Mouse (Mus musculus) midbrain, embryonic 10.5 days (tissue): ENCODE measurements around the gene Daglb. TPM values are rescaled to one million over a fixed set of nuclear protein-coding genes. Genes with fewer than 3 reads are reported as not detected.
"Not testable (repeated sequence)": the region's sequence is repeated elsewhere in the genome, so short reads cannot be mapped to it uniquely, and the experiment has no call there.

ENCODE experiments used
- DNase-seq: peaks from one replicate; pipeline ENCODE4 v3.0.0-alpha.2; 2017; ENCODE audit warnings: low spot score
- H3K27ac ChIP-seq: fragments of 300-500 bp; sonication (generic); replicated peaks from 2 replicates; pipeline ENCODE4 v1.5.1; 2016; ENCODE audit warnings: mild to moderate bottlenecking
- H3K27me3 ChIP-seq: fragments of 300-500 bp; sonication (generic); 2 replicates; pipeline ENCODE4 v1.6.1; 2016; ENCODE audit warnings: low read depth, mild to moderate bottlenecking; ENCODE audit not compliant: poor library complexity, severe bottlenecking
- H3K36me3 ChIP-seq: fragments of 300-500 bp; sonication (generic); 2 replicates; pipeline ENCODE4 v1.6.1; 2016; ENCODE audit warnings: mild to moderate bottlenecking, moderate library complexity
- H3K4me1 ChIP-seq: fragments of 300-500 bp; sonication (generic); 2 replicates; pipeline ENCODE4 v1.6.1; 2016
- H3K4me3 ChIP-seq: fragments of 300-500 bp; sonication (generic); 2 replicates; pipeline ENCODE4 v1.5.1; 2016; ENCODE audit warnings: mild to moderate bottlenecking, moderate library complexity
- H3K9me3 ChIP-seq: fragments of 300-500 bp; sonication (generic); replicated peaks from 2 replicates; pipeline ENCODE4 v1.6.1; 2016; ENCODE audit warnings: mild to moderate bottlenecking
- WGBS: fragments of 180-500 bp; shearing (Covaris S2); methylation state at CpG from one replicate; pipeline ENCODE4 v1.1.7; 2016; 5-methylcytosine and 5-hydroxymethylcytosine counted together
- polyA plus RNA-seq: library from polyadenylated mRNA; unstranded; fragments of >200 nt; fragmentation: Nextera tagmentation; extraction: Ambion mirVana; gene quantifications from 2 replicates; pipeline ENCODE4 v1.2.1, GENCODE M21; 2016

Gene Daglb
- polyA plus RNA-seq, 1 experiment from 2014 or later = 15.0 TPM

DNA sequence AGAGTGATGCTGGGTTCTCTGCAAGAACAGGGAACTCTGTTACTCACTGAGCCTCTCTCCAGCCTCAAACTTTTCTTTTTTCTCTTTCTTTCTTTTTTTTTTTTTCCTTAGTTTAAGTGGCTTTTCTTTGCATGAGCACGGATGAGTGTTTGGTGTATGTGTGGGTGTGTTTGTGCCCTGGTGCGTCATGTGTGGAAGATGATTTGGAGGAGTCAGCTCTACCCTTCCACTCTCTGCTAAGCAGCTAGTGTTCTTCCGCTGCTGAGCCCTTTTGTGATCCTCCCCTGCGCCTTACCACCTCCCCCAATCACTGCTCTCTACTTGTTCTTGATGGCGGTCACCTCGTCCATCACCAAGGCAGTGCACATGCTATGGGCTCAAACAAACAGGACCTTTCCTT lies 31.3 kb downstream of the Daglb start:
- 90% methylated on average over 6 of the region's 6 CpGs for WGBS
- no peak for DNase-seq
- H3K27ac ChIP-seq = no peak overlapping the region
- H3K4me1 ChIP-seq = no peaks in the 10 kb centered on the region
- no peaks in the 10 kb centered on the region for H3K27me3 ChIP-seq
- peaks cover 87% of the 10 kb centered on the region for H3K36me3 ChIP-seq
- no peaks in the 10 kb centered on the region for H3K9me3 ChIP-seq
- no peak overlapping the region for H3K4me3 ChIP-seq

DNA sequence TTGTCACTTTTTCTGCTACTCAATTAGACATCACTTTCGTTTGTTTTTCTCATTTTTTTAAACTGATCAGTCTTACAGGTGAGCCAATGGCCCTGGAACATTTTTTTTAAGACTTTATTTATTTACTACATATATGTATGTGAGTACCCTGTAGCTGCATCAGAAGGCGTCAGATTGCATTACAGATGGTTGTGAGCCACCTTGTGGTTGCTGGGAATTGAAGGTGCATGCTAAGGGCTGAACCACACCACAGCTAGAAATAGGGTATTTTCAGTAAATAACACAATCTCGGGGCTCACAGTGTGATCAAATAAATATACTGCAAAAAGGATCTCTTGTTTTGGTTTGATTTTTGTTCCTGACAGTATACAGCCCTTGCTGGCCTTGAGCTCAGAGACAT lies 33.1 kb downstream of the Daglb start:
- no peak for DNase-seq
- Histone ChIP-seq H3K36me3 (peaks cover 86% of the 10 kb centered on the region), H3K4me3 (no peak overlapping the region), H3K4me1 (no peaks in the 10 kb centered on the region), H3K9me3 (no peaks in the 10 kb centered on the region), H3K27ac (no peak overlapping the region), H3K27me3 (no peaks in the 10 kb centered on the region)
- 81% methylated on average over 3 of the region's 3 CpGs for WGBS

DNA sequence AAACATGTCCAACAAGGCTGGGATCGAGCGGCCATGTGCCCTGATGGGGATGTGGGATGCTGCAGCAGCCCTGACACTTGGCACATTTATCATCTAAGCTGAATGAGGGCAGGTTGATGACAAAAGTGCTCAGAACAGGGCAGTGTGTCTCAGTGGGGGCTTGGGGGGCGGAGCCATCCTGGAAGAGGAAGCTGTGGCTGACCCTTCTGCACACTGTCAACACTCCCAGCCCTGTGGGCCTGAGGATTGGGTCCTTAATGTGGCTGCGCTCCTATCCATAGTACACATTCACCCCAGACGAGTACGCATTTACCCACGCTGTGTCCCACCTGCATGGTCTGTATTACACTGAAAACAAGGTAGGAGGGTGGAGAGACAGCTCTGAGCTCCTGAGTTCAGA lies 34.8 kb downstream of the Daglb start:
- DNase-seq = no peak
- peaks cover 86% of the 10 kb centered on the region for H3K36me3 ChIP-seq
- no peaks in the 10 kb centered on the region for H3K4me1 ChIP-seq
- no peak overlapping the region for H3K4me3 ChIP-seq
- H3K27me3 ChIP-seq = no peaks in the 10 kb centered on the region
- WGBS = 91% methylated on average over 7 of the region's 7 CpGs
- H3K9me3 ChIP-seq = no peaks in the 10 kb centered on the region
- H3K27ac ChIP-seq = no peak overlapping the region

DNA sequence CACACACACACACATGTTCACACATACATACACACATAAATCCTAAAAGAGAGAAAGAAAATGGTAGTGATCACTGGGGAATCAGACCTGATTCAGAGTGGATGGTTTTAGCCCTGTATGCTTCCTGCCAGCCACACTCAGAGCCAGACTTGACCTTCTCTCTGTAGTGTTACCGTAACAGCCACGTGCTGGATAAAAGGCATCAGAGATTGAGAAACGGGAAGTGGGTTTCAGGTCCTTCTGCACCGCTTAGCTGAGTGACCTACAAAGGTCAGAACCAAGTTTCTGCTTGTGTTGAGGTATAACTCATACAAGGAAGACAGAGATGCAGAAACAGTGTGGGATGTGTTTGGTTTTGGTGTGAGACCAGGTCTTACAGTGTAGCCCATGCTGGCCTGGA lies 35.3 kb downstream of the Daglb start:
- peaks cover 86% of the 10 kb centered on the region for H3K36me3 ChIP-seq
- no peak for DNase-seq
- no peaks in the 10 kb centered on the region for H3K4me1 ChIP-seq
- WGBS = 93% methylated on average over 4 of the region's 4 CpGs
- no peaks in the 10 kb centered on the region for H3K9me3 ChIP-seq
- H3K27me3 ChIP-seq = no peaks in the 10 kb centered on the region
- no peak overlapping the region for H3K27ac ChIP-seq
- no peak overlapping the region for H3K4me3 ChIP-seq

DNA sequence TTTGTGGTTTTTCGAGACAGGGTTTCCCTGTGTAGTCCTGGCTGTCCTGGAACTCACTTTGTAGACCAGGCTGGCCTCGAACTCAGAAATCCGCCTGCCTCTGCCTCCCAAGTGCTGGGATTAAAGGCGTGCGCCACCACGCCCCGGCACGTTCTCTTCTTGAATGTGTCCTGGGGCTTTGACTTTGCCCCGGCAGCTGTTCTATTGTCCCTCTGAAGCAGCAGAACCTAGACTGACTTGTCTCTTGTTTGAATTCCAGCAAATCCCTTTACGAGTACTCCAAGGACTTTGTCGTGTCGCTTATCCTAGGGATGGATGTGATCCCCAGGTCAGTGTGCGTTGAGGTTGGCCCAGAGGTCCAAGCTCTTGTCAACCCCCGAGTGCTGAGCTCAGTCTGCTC lies 36.3 kb downstream of the Daglb start:
- not testable (repeated sequence) for H3K4me3 ChIP-seq, H3K27ac ChIP-seq, H3K4me1 ChIP-seq, H3K27me3 ChIP-seq, H3K9me3 ChIP-seq, DNase-seq
- H3K36me3 ChIP-seq = peaks cover 86% of the 10 kb centered on the region
- 88% methylated on average over 14 of the region's 14 CpGs for WGBS

DNA sequence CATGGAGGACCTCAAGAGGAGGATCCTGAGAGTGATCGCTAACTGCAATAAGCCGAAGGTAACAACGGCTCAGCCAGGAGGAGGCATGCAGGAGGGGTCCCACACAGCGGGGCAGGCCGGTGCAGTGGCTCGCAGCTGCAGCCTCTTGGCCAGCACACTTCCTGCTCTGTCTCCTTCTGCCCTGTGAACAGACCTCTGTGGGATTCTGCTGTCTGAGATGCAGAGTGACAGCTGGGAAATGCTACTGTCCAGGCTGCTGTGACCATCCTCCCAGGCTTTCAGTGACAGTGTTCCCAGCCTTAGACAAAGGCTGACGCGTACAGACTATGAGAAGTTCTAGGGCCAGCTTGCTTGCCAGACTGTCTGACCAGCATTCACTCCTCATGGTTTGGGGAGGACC lies 36.8 kb downstream of the Daglb start:
- DNase-seq = no peak
- WGBS = 92% methylated on average over 8 of the region's 8 CpGs
- Histone ChIP-seq H3K27ac (no peak overlapping the region), H3K4me1 (no peaks in the 10 kb centered on the region), H3K4me3 (no peak overlapping the region), H3K27me3 (no peaks in the 10 kb centered on the region), H3K36me3 (peaks cover 86% of the 10 kb centered on the region), H3K9me3 (no peaks in the 10 kb centered on the region)

DNA sequence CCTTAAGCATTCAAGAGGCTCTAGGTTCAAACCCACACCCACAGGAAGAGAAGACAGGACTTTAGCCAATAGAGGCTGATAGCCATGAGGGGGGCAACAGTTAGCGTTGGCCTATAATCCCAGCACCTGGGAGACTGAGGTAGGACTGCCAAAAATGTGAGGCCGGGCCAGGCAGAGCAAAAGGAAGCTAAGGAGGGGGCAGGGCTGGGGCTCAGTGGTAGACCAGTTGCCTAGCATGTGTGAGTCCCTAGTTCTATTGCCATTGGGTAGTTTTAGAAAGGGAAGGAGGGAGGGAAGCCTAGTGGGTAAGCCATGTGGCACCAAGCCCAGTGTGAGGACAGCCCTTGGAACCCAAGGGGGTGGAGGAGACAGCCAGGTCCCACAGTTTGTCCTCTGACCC lies 37.3 kb downstream of the Daglb start:
- Histone ChIP-seq H3K4me1 (no peaks in the 10 kb centered on the region), H3K4me3 (no peak overlapping the region), H3K27me3 (no peaks in the 10 kb centered on the region), H3K9me3 (no peaks in the 10 kb centered on the region), H3K27ac (no peak overlapping the region), H3K36me3 (peaks cover 86% of the 10 kb centered on the region)
- 95% methylated on average over 2 of the region's 2 CpGs for whole genome bisulfite sequencing
- no peak for DNase-seq

DNA sequence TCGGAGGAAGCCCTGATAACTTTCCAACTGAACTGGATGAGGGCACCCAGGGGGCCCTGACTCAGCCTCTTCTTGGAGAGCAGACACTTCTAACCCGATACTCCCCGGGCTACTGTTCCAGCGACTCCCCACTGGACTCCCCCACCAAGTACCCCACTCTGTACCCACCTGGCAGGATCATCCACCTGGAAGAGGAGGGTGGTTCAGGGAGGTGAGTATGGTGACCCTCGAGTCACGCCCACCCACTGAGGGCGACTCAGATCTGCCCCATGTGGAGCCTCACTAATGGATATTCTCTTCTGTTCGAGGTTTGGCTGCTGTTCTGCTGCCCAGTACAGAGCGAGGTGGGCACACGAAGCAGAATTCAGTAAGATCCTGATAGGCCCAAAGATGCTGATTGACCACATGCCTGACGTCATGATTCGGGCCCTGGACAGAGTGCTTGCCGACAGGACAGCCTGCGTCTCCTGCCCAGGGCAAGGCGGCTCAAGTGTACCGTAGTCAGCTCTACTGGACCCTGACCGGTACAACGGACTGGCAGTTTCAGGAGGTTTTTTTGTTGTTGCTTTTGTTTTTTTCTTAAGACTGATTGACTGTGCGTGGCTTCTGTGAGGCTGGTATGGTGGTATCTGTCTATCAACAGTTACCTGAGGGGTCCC lies 38.6 kb downstream of the Daglb start:
- 90% methylated on average over 19 of the region's 19 CpGs for WGBS
- no peaks in the 10 kb centered on the region for H3K9me3 ChIP-seq
- H3K4me1 ChIP-seq = no peaks in the 10 kb centered on the region
- H3K27ac ChIP-seq = no peak overlapping the region
- DNase-seq = no peak
- no peak overlapping the region for H3K4me3 ChIP-seq
- H3K27me3 ChIP-seq = no peaks in the 10 kb centered on the region
- peaks cover 93% of the 10 kb centered on the region for H3K36me3 ChIP-seq

DNA sequence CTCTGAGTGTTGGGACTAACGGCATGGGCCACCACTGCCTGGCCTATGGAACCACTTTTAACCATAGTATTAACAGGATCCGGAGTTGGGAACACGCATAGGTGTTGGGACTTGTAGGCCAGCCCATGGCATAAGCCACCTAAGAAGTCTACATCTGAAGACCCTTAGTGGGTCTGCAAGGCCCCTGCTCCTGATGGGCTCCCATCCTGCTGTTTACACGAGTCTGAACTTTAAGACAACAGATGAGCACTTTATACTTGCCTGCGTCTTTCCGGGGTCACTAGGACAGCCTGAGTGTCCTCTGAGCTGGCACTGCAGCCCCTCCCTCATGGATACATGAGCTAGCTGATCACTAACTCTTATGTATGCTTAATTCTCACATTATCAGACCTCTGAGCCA lies 39.4 kb downstream of the Daglb start:
- H3K27ac ChIP-seq = no peak overlapping the region
- H3K36me3 ChIP-seq = peaks cover 94% of the 10 kb centered on the region
- no peaks in the 10 kb centered on the region for H3K4me1 ChIP-seq
- H3K27me3 ChIP-seq = no peaks in the 10 kb centered on the region
- 94% methylated on average over 6 of the region's 6 CpGs for WGBS
- H3K9me3 ChIP-seq = no peaks in the 10 kb centered on the region
- no peak for DNase-seq
- no peak overlapping the region for H3K4me3 ChIP-seq

DNA sequence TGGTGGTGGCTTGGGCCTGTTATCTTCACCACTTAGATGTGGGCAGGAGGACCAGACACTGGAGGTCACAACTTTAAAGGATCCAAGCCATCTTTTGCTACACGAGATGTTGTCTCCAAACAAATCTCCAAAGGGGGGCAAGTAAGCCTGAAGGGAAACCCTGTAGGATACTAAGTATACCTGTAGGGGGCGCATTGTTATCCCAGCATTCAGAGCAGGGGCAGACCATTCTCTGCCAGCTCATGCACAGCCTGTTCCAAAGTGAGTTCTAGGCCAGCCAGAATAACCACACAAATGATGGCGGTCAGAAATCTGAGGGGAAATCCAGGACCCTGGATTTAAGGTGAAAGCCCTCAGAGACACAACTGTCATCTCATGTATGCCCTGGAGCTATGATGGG lies 40.1 kb downstream of the Daglb start:
- WGBS = 70% methylated on average over 3 of the region's 3 CpGs
- DNase-seq = no peak
- H3K27ac ChIP-seq = no peak overlapping the region
- H3K4me3 ChIP-seq = no peak overlapping the region
- no peaks in the 10 kb centered on the region for H3K27me3 ChIP-seq
- H3K9me3 ChIP-seq = no peaks in the 10 kb centered on the region
- H3K4me1 ChIP-seq = no peaks in the 10 kb centered on the region; the same call in 1 of the 2 replicates
- peaks cover 92% of the 10 kb centered on the region for H3K36me3 ChIP-seq

DNA sequence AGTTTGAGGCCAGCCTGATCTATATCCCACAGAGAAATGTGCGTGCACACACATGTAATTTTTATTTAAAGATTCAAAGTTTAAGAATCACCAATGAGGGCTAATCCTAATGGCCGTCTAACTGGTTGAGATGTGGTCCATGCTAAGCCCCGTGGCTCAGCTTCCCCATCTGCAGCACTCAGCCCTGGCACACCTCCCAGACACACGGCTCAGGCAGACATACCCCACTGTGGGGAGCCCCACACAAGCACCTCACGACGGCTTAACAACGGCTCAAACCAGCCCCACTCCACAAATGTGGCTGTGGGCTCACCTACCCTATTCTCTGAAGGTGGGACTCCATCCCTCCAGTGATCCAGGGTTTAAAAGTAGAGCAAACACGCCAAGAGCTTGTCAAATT lies 40.7 kb downstream of the Daglb start:
- Histone ChIP-seq H3K4me1 (no peaks in the 10 kb centered on the region; the same call in 1 of the 2 replicates), H3K9me3 (no peaks in the 10 kb centered on the region), H3K27ac (no peak overlapping the region), H3K27me3 (no peaks in the 10 kb centered on the region), H3K36me3 (peaks cover 92% of the 10 kb centered on the region), H3K4me3 (no peak overlapping the region)
- no peak for DNase-seq
- 89% methylated on average over 8 of the region's 8 CpGs for WGBS

DNA sequence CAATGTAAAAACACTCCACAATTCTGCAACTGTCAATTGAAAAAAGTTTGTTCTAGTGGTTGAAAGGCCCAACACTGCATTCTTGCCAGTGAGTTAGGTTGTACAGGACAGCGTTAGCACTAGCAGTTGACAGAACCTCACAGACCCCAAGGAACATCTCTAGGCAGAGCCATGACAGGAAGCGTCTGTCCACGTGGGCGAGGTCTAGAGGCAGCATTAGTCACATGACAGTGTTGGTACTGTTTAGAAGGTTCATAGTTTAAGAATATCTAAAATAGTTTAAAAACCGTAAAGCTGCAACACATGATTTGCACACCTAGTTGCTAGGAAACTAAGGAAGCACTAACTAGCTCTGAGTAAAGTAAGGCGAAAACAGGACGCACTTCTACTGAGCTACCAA lies 41.2 kb downstream of the Daglb start:
- Histone ChIP-seq H3K27ac (no peak overlapping the region), H3K27me3 (no peaks in the 10 kb centered on the region), H3K4me3 (no peak overlapping the region), H3K36me3 (peaks cover 93% of the 10 kb centered on the region), H3K9me3 (no peaks in the 10 kb centered on the region), H3K4me1 (no peaks in the 10 kb centered on the region; the same call in 1 of the 2 replicates)
- WGBS = 90% methylated on average over 7 of the region's 7 CpGs
- no peak for DNase-seq

DNA sequence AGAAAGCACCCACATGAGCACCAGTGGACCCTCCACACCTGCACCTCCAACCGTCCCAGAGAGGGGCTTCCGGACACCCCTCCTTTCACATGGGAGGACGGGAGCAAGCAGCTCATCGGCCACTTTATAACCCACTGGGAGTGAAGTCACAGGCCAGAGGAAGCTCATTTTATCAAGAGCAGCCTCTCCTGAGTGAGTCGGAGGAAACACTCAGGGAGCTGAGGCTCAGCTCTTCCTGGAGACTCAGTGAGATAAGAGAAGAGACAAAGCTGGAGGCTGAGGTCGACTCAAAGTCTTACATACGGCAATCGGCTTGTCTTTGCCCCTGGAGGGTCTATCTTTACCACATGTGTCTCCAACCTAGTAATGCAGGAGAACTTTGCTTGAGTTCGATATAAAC lies 44.9 kb downstream of the Daglb start:
- H3K27me3 ChIP-seq = no peaks in the 10 kb centered on the region
- H3K4me3 ChIP-seq = no peak overlapping the region
- WGBS = 89% methylated on average over 9 of the region's 9 CpGs
- H3K9me3 ChIP-seq = no peaks in the 10 kb centered on the region
- H3K4me1 ChIP-seq = no peaks in the 10 kb centered on the region; the same call in 1 of the 2 replicates
- no peak overlapping the region for H3K27ac ChIP-seq
- H3K36me3 ChIP-seq = peaks cover 95% of the 10 kb centered on the region
- DNase-seq = no peak

DNA sequence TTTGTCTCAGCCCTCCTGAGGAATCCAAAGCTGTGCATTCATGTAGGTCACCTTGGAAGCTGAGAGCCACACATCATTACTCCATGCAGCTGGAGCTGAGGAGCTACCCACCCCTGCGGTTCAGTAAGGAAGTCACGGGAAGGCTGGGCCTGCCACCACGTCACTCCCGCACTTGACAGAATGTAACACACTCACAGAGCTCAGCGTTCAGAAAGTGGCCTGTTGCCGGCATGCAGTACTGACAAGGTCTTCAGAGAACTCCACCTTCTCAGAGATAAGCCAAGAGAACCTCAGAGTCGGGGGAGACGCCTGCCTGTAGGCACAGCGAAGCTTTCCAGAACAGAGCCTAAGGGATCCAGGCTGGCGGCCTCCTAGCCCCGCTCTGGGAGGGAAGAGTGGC lies 45.4 kb downstream of the Daglb start:
- Histone ChIP-seq H3K36me3 (peaks cover 95% of the 10 kb centered on the region), H3K27me3 (no peaks in the 10 kb centered on the region), H3K4me1 (no peaks in the 10 kb centered on the region; the same call in 1 of the 2 replicates), H3K9me3 (no peaks in the 10 kb centered on the region), H3K4me3 (no peak overlapping the region), H3K27ac (no peak overlapping the region)
- 82% methylated on average over 11 of the region's 11 CpGs for WGBS
- DNase-seq = no peak
